Mouse (Mus musculus): ENCODE measurements at regions not wholly inside any gene's neighbourhood (a gene's known extent, or its start where the extent isn't known, plus 50 kb on each side); places are given as distances from the start of the nearest gene placed in this dataset.
A peak's percentile ranks its signal among the peaks of the same experiment; 100 is the strongest.

- peak; percentile 23; the same call in 1 of the 2 replicates for TF ChIP-seq CTCF (IDR thresholded peaks at IDR 0.05; ENCODE audit: low read depth)
- no peak for TF ChIP-seq EP300 (IDR thresholded peaks at IDR 0.05; ENCODE audit: low read depth)
Measured at GRCm38 (mm10) chr3:139152654-139153053, 52.8 kb upstream of the Stpg2 start.
